Mouse (Mus musculus): ENCODE measurements at regions not wholly inside any gene's neighbourhood (a gene's known extent, or its start where the extent isn't known, plus 50 kb on each side); places are given as distances from the start of the nearest gene placed in this dataset.
"Not testable (repeated sequence)": the region's sequence is repeated elsewhere in the genome, so short reads cannot be mapped to it uniquely, and the experiment has no call there.

DNA sequence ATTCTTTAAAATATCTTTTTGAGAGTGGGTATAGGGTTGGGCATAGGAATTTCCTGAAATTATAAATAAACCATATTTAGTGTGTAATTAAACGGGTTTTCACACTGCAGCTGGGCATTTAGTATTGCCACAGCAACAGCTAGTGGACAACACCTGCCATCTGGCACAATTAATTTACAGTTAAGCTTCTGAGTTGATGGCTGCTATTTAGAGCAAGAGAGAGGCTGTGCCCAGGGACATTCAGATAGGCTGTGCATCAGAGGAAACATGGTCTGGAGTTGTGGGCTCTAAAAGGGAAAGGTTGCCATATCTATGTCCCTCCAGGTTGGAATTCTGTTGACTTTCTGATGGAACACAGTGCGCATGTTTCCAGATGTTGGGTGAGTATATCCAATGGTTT lies 227.1 kb downstream of the Pth2r start:
- CTCF ChIA-PET: no interaction called here

DNA sequence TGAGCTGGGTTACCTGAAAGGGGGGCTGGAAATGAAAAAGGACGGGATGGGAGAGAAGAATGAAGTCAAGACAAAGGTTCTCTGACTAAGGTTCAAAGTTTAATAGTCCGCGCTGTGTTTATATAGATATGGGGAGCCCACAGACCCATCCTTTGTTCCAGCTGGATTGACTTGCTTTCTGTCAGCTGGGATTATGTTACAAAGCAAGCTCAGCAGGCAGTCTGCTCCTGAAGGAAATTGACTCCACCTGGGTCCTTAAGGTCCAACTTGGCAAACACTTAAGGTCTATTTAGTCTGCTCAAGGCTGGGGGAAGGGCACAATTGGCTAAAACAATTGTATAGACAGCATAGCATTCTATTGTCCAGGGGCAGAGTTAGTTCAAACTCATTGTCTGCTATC lies 253.8 kb downstream of the Pth2r start:
- CTCF ChIA-PET: no interaction called here

DNA sequence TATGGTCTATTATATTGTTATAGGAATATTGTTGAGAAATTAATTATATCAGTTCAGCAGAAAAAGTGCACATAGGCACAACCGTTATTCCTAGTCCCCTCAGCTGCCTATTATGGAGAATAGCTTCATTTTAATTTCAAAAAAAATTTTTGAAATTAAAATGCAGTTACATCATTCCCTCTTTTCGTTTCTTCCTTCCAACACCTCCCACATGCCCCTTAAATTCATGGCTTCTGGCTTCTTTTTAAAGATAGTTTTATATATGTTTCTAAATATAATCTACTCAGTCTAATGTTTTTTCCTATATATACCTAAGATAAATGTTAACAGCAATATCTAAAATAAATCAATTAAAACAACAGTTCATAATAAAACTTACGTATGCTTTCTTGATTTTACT lies 256.7 kb downstream of the Pth2r start:
- CTCF ChIA-PET: no interaction called here

DNA sequence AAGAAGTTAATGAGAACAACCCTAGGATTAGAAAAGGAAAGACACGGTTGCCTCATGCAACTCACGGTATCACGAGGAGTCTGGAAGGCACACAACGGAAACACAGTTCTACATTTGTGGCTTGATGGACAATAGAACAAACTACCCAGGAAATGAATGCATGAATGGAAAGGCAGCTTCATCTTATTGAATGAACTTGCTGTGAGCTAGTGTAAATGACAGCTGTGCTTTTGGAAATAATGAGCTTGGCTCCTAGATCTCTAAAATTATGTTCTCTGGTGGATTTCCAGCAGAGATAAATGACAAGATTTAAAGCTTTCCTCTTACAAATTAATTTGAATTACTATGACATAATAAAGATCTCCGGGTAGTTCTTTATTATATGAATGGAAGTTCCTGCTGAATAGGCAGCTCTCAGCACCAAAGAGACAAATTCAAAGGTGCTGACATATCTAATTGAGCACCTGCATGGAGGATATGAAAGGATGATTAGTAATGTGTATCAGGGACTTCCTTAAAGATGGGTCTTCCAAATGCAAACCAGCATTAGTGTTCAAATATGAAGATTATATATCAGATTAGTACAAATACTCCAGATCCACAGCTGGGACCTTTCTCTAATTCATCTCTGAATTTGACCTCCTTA lies 262.5 kb downstream of the Pth2r start:
- CTCF ChIA-PET: no interaction called here

DNA sequence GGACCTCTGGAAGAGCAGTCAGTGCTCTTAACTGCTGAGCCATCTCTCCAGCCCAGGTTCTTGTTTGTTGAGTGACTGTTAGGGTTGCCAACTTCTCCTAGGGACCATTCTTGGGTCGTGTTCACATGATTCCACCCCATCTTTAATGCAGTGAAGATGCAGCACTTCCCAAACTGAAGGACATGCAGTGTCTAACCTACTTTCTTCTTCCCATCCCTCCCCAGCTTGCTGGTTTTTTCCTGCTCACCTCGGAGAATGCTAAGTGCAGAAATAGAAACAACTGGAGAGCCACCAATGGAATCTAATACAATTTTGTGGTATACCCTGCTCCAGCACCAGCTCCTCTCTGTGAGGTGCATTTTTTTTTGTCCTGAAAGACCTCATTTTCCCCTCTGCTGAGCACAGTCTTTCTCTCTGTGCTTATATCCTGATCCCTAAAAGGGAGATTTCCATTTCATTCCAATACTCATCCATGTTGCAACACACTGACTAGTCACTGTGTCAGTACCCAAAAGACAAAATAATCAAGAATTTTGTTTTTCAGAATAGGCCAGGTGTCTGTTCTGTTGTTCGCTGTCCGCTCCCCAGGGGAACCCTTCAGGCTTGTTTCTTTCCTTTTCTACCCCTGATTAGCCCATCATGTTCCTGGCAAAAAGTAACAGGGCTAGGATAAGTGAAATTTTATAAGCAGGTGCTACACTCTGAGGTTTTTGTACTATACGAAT lies 263.6 kb downstream of the Pth2r start:
- CTCF ChIA-PET: no interaction called here

DNA sequence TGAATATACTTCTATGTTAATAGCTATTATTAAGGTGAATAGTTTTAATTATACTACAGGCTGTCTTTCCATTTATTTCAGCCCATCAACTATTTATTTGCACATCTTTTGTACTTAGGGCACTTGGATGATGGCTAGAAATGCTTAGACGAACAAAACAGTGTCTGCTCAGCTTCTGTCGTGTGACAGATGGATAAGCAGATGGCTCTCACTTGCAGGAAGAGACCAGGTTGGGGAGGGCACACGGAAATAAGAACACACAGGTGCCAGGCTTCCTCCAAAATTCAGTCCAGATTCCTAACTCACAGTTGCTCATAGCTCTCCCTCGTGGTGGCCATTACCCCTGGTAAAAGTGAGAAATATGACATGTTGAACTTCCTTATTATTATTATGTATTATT lies 267.0 kb downstream of the Pth2r start:
- CTCF ChIA-PET: no interaction called here

DNA sequence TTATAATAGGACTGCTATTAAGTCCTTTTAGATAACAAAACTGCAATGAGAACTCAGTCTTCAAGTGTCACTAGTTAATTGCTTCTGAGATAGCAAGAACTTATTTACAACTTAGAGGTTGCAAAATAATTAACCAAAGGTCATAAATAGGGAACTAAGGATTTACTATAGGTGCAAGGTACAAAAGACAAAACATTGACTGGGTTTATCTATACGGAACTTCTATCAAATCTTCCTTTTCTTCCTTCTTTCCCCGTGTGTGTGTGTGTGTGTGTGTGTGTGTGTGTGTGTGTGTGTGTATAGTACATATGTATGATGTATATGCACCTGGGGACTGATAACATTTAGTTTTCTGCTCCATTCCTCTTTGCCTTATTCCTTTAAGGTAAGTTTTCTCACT lies 305.5 kb downstream of the Pth2r start:
- CTCF ChIA-PET: interaction anchor here (0.5 kb wide), 1 partner anchor 422 kb away, joined by 4 read pairs; no protein-coding TSS in a partner anchor

DNA sequence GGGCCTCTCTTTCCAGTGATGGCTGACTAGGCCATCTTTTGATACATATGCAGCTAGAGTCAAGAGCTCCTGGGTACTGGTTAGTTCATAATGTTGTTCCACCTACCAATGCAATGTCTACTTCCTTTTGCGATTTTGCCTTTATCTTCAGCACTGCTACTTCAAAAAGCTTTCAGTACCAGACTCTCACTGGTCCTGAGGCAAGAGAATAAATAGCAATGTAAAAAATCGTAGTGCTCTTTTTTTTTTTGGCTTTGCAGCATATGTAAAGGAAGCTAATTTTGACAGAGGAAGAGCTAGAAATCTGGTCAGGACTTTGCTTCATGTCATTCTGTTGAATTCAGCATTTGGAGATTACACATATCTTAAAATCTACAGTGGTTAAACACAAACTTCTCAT lies 291.0 kb upstream of the Crygf start:
- CTCF ChIA-PET: no interaction called here

DNA sequence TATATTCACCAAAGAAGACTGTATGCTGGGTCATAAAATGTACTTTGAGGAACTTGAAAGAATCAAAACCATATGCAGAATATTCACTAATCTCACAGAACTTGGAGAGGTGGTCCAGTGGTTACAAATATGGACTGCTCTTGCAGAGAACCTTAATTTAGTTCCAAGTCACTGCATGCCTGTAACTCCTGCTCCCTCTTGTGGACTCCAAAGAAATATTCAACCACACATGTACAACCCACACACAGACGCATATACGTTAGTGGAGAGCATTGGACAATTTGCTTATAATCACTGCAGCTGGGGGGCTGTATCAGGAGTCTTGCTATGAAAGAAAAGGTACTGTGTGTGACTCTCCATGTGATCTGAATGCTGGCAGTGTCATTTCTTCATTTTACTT lies 271.9 kb upstream of the Crygf start:
- CTCF ChIA-PET: no interaction called here

DNA sequence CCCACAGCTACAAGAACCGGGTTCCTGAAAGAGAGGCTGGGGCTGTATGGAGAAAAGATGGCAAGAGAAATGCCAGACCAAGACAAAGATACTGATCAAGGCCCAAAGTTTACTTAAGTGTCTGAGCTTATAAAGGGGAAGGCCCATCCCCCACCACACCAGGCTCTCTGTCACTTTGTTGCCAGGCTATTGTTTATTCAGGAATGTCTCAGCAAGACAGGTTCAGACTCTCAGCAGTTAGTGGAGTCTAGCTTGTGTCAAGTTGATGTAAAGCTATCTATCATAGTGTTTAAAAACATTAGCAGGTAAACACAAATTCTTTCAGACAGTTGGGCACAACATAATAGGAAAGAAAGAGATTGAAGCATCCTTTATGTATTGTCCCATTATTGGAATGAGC lies 244.4 kb upstream of the Crygf start:
- CTCF ChIA-PET: no interaction called here

DNA sequence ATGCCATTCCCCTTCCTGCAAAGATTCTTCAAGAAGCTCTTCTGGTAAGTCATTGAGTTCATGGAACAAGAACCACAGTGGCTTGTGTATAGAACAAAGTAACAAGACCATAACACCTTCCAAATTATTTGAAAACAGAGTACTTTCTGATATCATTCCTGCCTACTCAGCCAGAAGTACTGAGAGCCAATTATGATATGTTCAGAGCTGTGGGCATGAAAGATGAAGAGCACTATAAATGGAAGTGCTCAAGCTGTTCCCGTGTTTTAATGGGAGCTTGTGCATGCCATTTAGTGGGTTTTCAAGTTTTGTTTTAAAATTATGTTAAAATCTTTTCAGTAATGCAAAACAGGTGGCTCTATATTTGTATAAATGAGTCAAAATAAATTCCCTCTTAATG lies 239.0 kb upstream of the Crygf start:
- CTCF ChIA-PET: no interaction called here

DNA sequence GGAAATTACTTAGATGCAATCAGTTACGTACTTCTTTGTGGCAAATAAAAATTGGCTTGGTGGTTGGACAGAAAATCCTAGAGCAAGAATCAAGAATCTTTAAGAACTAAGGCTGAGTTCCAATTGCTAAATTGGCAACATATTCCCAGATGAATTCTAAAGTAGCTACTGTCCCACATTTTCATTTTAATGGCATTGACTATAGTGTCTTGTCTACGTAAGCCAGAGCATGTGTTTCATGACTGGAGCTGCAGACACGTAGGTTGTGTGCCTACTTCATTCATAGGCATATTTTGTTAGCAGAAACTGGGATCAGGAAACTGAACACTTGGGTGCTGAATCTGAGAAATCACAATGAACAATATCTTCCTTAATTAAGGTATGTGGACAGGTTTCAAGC lies 196.1 kb upstream of the Crygf start:
- CTCF ChIA-PET: no interaction called here

DNA sequence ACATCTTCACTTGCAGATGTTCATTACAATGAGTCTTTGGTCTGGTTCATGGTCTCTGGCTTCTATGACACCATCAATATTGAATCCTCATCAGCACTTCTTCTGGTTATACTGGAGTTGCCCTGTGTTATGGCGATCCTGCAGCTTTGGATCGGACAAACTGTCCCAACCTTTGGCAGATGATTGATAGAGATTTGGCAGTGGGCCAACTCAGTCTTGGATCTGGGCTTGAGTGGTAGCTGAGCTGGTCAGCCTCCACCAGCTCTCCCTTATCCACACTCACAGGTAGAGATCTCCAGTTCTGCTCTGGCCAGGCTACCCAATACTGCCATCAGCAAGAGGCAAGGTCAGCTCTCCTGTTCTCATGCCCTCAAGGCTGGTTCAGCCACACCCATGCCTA lies 168.4 kb upstream of the Crygf start:
- CTCF ChIA-PET: no interaction called here

DNA sequence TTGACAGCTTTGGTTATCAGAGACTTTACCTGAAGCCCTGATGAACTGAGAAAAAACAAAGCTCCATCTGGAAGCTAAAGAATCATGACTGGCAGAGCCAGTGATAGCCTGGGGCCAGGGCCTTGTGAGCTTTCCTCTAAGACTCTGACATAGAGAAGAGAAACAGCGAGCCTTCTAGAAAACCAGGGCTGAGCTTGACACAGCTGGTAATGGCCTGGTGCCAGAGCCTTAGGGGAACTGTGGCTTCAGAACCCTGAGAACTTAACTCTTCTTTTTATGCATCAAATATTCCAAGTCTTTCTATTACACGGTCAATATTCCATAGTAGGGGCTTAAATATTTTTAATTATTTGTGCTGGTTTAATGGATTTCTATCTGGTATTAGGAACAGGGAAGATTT lies 165.2 kb upstream of the Crygf start:
- CTCF ChIA-PET: no interaction called here

DNA sequence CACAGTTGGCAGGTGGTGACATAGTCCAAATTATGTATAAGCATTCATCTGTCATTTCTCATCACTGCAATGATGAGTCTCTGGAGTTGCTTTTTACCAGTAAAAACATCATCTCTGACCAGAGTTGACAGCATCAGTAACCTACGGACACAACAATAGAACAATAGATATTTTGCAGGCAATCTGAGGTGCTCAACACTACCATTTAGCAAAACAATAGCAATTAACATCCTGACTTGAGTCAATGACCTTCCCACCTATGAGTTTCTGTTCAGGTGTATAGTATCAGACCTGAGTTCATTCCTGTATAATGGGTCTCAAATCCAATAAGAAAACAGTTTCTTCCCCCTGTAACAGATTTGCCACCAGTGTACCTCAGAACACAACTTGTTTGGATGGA lies 126.1 kb upstream of the Crygf start:
- CTCF ChIA-PET: no interaction called here

DNA sequence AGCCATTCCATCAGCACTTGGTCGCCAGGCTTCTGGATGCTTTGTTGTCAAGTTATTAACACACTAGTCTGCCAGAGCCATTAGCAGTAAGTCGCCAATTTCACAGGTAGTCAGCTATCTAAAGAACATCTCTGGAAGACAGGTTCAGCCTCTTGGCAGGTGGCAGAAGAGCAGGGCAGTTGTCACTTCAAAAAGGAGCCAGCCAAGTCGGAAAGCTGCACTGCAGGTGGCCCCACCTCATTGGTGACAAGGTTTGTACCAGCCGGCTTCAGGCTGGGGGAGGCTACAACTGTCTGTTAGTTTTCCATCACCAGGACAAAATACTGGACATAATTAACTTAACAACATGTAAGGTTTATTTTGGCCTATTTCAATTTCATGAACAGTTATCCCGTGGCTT lies 105.5 kb upstream of the Crygf start:
- CTCF ChIA-PET: no interaction called here

DNA sequence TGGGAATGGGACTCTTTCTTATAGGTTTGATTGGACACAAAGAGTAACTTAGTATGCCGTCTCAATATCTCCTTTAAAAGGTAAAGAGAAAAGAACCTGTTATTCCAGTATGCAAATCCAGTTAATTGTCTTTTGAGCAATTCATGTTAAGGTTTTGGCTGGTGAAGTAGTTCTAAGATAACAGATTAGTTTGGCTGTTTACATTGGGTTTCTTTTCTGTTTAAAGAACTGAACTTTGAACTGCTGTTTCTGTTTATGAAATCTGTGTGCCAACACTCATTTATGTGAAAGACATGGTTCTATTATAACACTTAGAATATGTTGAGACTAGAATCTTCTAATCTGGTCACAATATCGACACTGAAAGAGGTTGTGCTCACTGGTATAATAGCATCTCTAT lies 85.2 kb upstream of the Crygf start:
- CTCF ChIA-PET: no interaction called here

DNA sequence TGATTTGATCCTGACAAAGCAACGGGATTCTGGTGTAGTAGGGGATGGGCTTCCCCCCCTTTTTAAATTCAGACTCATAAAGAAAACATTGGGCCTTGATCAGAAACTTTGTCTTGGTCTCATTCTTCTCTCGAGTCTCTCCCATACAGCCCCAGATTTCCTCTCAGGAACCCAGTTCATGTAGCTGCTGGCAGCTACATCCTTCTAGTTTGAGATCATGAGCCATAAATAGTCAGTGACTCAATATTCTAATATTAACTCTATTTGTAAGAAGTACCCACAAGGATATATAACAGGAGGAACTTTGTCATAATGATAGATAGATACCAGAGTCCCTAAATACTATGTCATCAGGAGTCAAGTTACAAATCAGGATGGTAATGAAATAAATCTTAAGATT lies 79.3 kb upstream of the Crygf start:
- CTCF ChIA-PET: no interaction called here

DNA sequence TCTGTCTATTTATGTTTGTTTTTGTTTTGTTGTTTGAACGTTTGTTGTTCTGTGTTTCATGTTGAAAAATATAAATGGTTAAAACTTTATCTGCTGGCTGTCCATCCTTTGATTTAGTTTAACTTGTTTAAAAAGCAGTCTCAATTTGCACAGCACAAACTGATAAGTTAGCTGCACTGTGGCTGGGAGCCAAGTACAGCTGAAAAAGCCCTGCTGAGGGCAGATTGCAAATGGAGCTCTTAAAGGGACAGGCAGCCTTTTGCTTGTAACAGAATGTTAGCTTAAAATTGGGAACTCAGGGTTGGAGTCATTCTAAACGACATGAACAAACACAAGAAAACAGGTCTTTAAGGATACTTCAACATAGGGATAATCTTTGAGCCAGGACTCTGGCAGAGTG lies 52.6 kb upstream of the Crygf start:
- CTCF ChIA-PET: not testable (repeated sequence)

Data from spleen, embryonic (tissue).